Mouse (Mus musculus) right cerebral cortex, postnatal 25 days (tissue): Measurements from ENCODE around the gene Htra3.

Experiments
- DNase-seq: peaks from one replicate; pipeline ENCODE4 v3.0.0; 2022

The Htra3 gene

GRCm38 (mm10) chr5:35693638-35694037 is 14.1 kb upstream of the Htra3 start:
- DNase-seq, result no peak

GRCm38 (mm10) chr5:35691246-35691645 is 11.7 kb upstream of the Htra3 start:
- no peak for DNase-seq

- DNase-seq, result no peak
Measured at GRCm38 (mm10) chr5:35690485-35691165, 11.0 kb upstream of the Htra3 start.

- DNase-seq, result no peak
Measured at GRCm38 (mm10) chr5:35689374-35689773, 9.8 kb upstream of the Htra3 start.

GRCm38 (mm10) chr5:35688851-35689250 is 9.3 kb upstream of the Htra3 start:
- DNase-seq, result no peak

- DNase-seq, result no peak
Measured at GRCm38 (mm10) chr5:35687098-35687497, 7.5 kb upstream of the Htra3 start.

GRCm38 (mm10) chr5:35686336-35686735 is 6.8 kb upstream of the Htra3 start:
- DNase-seq, result no peak

GRCm38 (mm10) chr5:35685079-35685478 is 5.5 kb upstream of the Htra3 start:
- no peak for DNase-seq

GRCm38 (mm10) chr5:35680958-35681357 is 1.4 kb upstream of the Htra3 start:
- DNase-seq, result no peak

- no peak for DNase-seq
Measured at GRCm38 (mm10) chr5:35676964-35677363, 2.6 kb downstream of the Htra3 start.

- DNase-seq, result no peak
Measured at GRCm38 (mm10) chr5:35674081-35674555, 5.5 kb downstream of the Htra3 start.

GRCm38 (mm10) chr5:35673086-35673485 is 6.5 kb downstream of the Htra3 start:
- DNase-seq, result peak; percentile 35

GRCm38 (mm10) chr5:35672581-35672980 is 7.0 kb downstream of the Htra3 start:
- no peak for DNase-seq

GRCm38 (mm10) chr5:35671474-35671891 is 8.1 kb downstream of the Htra3 start:
- peak; percentile 30 for DNase-seq

GRCm38 (mm10) chr5:35670412-35670801 is 9.2 kb downstream of the Htra3 start:
- no peak for DNase-seq

GRCm38 (mm10) chr5:35669747-35670411 is 9.7 kb downstream of the Htra3 start:
- no peak for DNase-seq

GRCm38 (mm10) chr5:35666152-35666551 is 13.4 kb downstream of the Htra3 start:
- DNase-seq, result no peak

- DNase-seq, result no peak
Measured at GRCm38 (mm10) chr5:35662021-35662545, 17.5 kb downstream of the Htra3 start.

- no peak for DNase-seq
Measured at GRCm38 (mm10) chr5:35661210-35661609, 18.4 kb downstream of the Htra3 start.

- no peak for DNase-seq
Measured at GRCm38 (mm10) chr5:35659503-35659902, 20.1 kb downstream of the Htra3 start.

- DNase-seq, result no peak
Measured at GRCm38 (mm10) chr5:35655753-35656485, 23.7 kb downstream of the Htra3 start.

- no peak for DNase-seq
Measured at GRCm38 (mm10) chr5:35653743-35654395, 25.7 kb downstream of the Htra3 start.

- no peak for DNase-seq
Measured at GRCm38 (mm10) chr5:35652872-35653271, 26.7 kb downstream of the Htra3 start.
